Mouse (Mus musculus) liver, postnatal 0 days (tissue): ENCODE results near the gene Tmem176b. TPM values are rescaled to one million over a fixed set of nuclear protein-coding genes. Genes with fewer than 3 reads are reported as not detected.

Experiments used
- ATAC-seq: fragments of 200-750 bp; cut with Nextera tagmentation; 2 replicates; pipeline ENCODE4 v1.8.0; 2017; ENCODE audit warnings: mild to moderate bottlenecking, moderate library complexity
- DNase-seq: peaks from one replicate; pipeline ENCODE4 v3.0.0-alpha.2; 2016
- H3K27ac ChIP-seq: fragments of 300-500 bp; sonication (generic); 2 replicates; pipeline ENCODE4 v1.5.1; 2014; ENCODE audit warnings: antibody characterized with exemption, moderate library complexity, mild to moderate bottlenecking, low read depth
- H3K27me3 ChIP-seq: fragments of 300-500 bp; sonication (generic); 2 replicates; pipeline ENCODE4 v1.6.1; 2014; ENCODE audit warnings: low read length, control low read depth, mixed read lengths; ENCODE audit not compliant: insufficient read depth
- H3K36me3 ChIP-seq: fragments of 300-500 bp; sonication (generic); replicated peaks from 2 replicates; pipeline ENCODE4 v1.6.1; 2014; ENCODE audit warnings: mild to moderate bottlenecking, control low read depth, low read length, moderate library complexity, mixed read lengths; ENCODE audit not compliant: insufficient read depth
- H3K4me1 ChIP-seq: fragments of 300-500 bp; sonication (generic); 2 replicates; pipeline ENCODE4 v1.6.1; 2014; ENCODE audit warnings: antibody characterized with exemption, mild to moderate bottlenecking, control low read depth; ENCODE audit not compliant: insufficient read depth
- H3K4me2 ChIP-seq: fragments of 300-500 bp; sonication (generic); 2 replicates; pipeline ENCODE4 v1.6.1; 2014; ENCODE audit warnings: low read depth, mild to moderate bottlenecking, low read length, moderate library complexity, mixed read lengths
- H3K4me3 ChIP-seq: fragments of 300-500 bp; sonication (generic); 2 replicates; pipeline ENCODE4 v1.5.1; 2014; ENCODE audit warnings: low read depth, low read length
- H3K9ac ChIP-seq: fragments of 300-500 bp; sonication (generic); replicated peaks from 2 replicates; pipeline ENCODE4 v1.6.1; 2014; ENCODE audit warnings: mild to moderate bottlenecking, moderate library complexity
- H3K9me3 ChIP-seq: fragments of 300-500 bp; sonication (generic); 2 replicates; pipeline ENCODE4 v1.6.1; 2016; ENCODE audit warnings: mild to moderate bottlenecking, control low read depth, low read length, mixed read lengths
- CTCF ChIP-seq: sonication (generic); IDR thresholded peaks from 2 replicates; pipeline ENCODE4 v1.5.1; 2016; ENCODE audit warnings: antibody characterized with exemption, low read depth
- EP300 ChIP-seq: IDR thresholded peaks from 2 replicates; pipeline ENCODE4 v1.6.1; 2016; ENCODE audit warnings: antibody characterized with exemption, low read depth, mild to moderate bottlenecking
- WGBS: fragments of 180-500 bp; shearing (Covaris S2); extraction: QIAGEN DNeasy Blood & Tissue Kit; methylation state at CpG from one replicate; pipeline ENCODE4 v1.1.7; 2014; ENCODE audit not compliant: insufficient replicate concordance; 5-methylcytosine and 5-hydroxymethylcytosine counted together
- polyA plus RNA-seq: library from polyadenylated mRNA; unstranded; fragments of >200 nt; fragmentation: Nextera tagmentation; extraction: Ambion mirVana; gene quantifications from 2 replicates; pipeline ENCODE4 v1.2.1, GENCODE M21; 2015

Gene Tmem176b
- polyA plus RNA-seq, 1 experiment from 2014 or later: 255 TPM

GRCm38 (mm10) chr6:48785601-48786000 is 55.7 kb downstream of the Tmem176b start:
- H3K9me3 ChIP-seq: no peaks in the 10 kb centered on the region
- no peaks in the 10 kb centered on the region for H3K36me3 ChIP-seq
- no peak overlapping the region; the same call in 1 of the 2 replicates for H3K27ac ChIP-seq
- DNase-seq: no peak
- no peaks in the 10 kb centered on the region for H3K27me3 ChIP-seq
- no peak for ATAC-seq
- 77% methylated on average over 2 of the region's 2 CpGs for WGBS
- no peak overlapping the region for H3K9ac ChIP-seq
- TF ChIP-seq EP300: no peak
- no peak for TF ChIP-seq CTCF
- H3K4me2 ChIP-seq: no peak overlapping the region
- no peaks in the 10 kb centered on the region for H3K4me1 ChIP-seq
- H3K4me3 ChIP-seq: no peak overlapping the region

- DNase-seq: no peak
Observed at GRCm38 (mm10) chr6:48785189-48785588, 56.1 kb downstream of the Tmem176b start.

DNA sequence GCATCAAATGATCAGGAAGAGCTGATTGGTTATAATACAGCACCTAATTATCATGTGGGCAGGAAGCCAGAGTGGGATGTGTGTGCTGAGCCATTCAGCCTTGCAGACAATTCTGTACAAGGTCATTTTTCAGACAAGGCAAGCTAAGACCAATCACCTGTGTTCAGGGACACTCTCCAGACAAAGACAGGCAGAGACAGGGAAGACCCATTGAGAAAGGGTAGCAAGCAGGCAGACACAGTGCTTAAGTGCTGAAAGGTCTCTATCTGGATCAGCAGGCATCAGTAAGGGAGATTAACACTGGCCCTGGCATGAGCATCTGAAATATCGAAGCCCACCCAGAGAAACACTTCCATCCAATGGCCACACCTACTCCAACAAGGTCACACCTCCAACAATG is 56.9 kb downstream of the Tmem176b start:
- 84% methylated on average over 1 of the region's 1 CpGs for WGBS
- no peak overlapping the region for H3K4me2 ChIP-seq
- H3K4me3 ChIP-seq: no peak overlapping the region
- ATAC-seq (no peak), DNase-seq (no peak)
- H3K4me1 ChIP-seq: no peaks in the 10 kb centered on the region
- no peaks in the 10 kb centered on the region for H3K27me3 ChIP-seq
- H3K36me3 ChIP-seq: no peaks in the 10 kb centered on the region
- no peak for TF ChIP-seq EP300
- TF ChIP-seq CTCF: no peak
- peak overlapping the region; percentile 41; the same call in 1 of the 2 replicates for H3K27ac ChIP-seq
- no peaks in the 10 kb centered on the region for H3K9me3 ChIP-seq
- H3K9ac ChIP-seq: no peak overlapping the region

More at GRCm38 (mm10) chr6:48785189-48785588, 56.1 kb downstream of the Tmem176b start:
- no peaks in the 10 kb centered on the region for H3K9me3 ChIP-seq
- no peak overlapping the region for H3K4me2 ChIP-seq
- no peaks in the 10 kb centered on the region for H3K4me1 ChIP-seq
- H3K27ac ChIP-seq: no peak overlapping the region; the same call in 1 of the 2 replicates
- TF ChIP-seq CTCF (no peak), EP300 (peak; percentile 60; the same call in 1 of the 2 replicates)
- H3K27me3 ChIP-seq: no peaks in the 10 kb centered on the region
- no peaks in the 10 kb centered on the region for H3K36me3 ChIP-seq
- no peak overlapping the region for H3K4me3 ChIP-seq
- no peak overlapping the region for H3K9ac ChIP-seq
- WGBS: 55% methylated on average over 1 of the region's 1 CpGs
- ATAC-seq: peak; percentile 36; the same call in 1 of the 2 replicates

Other genes with a start within 250 kb of the Tmem176b start
- gene Repin1, start 247.6 kb downstream of the Tmem176b start, polyA plus RNA-seq: 14.4 and 14.8 TPM in 2 replicates
- gene Gm44965, start 247.6 kb downstream of the Tmem176b start, polyA plus RNA-seq: not detected in 2 replicates
- 0.93 and 1.8 TPM in 2 replicates for gene Zfp775, start 239.4 kb downstream of the Tmem176b start, polyA plus RNA-seq
- gene AI854703, start 214.7 kb downstream of the Tmem176b start, polyA plus RNA-seq: 0.16 and 0.20 TPM in 2 replicates
- 1.1 TPM in 2 replicates for gene Gimap8, start 194.3 kb downstream of the Tmem176b start, polyA plus RNA-seq
- 10.2 and 10.9 TPM in 2 replicates for gene Gimap9, start 165.4 kb downstream of the Tmem176b start, polyA plus RNA-seq
- gene Gimap4, start 156.9 kb downstream of the Tmem176b start, polyA plus RNA-seq: 13.5 and 14.5 TPM in 2 replicates
- gene Gimap6, start 133.3 kb downstream of the Tmem176b start, polyA plus RNA-seq: 12.2 and 12.5 TPM in 2 replicates
- 1.1 TPM in 1 of 2 replicates, not detected in the other for gene Gm28053, start 122.9 kb downstream of the Tmem176b start, polyA plus RNA-seq
- 0.59 and 0.65 TPM in 2 replicates for gene Gimap7, start 122.9 kb downstream of the Tmem176b start, polyA plus RNA-seq
- 9.2 and 10.0 TPM in 2 replicates for gene Gimap1, start 102.4 kb downstream of the Tmem176b start, polyA plus RNA-seq
- 4.7 and 5.9 TPM in 2 replicates for gene Gimap5, start 95.3 kb downstream of the Tmem176b start, polyA plus RNA-seq
- 0.75 and 0.82 TPM in 2 replicates for gene Gimap3, start 70.6 kb downstream of the Tmem176b start, polyA plus RNA-seq
- 174 and 198 TPM in 2 replicates for gene Tmem176a, start 577 bp downstream of the Tmem176b start, polyA plus RNA-seq
- gene Aoc1, start 31.4 kb upstream of the Tmem176b start, polyA plus RNA-seq: 0.11 TPM in 2 replicates
- not detected in 2 replicates for gene 1600015I10Rik, start 88.4 kb upstream of the Tmem176b start, polyA plus RNA-seq
- not detected in 2 replicates for gene Doxl2, start 133.5 kb upstream of the Tmem176b start, polyA plus RNA-seq
- not detected in 2 replicates for gene Svs1, start 145.4 kb upstream of the Tmem176b start, polyA plus RNA-seq
- gene Gpnmb, start 195.1 kb upstream of the Tmem176b start, polyA plus RNA-seq: 0.52 and 0.53 TPM in 2 replicates
- 54.5 and 55.5 TPM in 2 replicates for gene Malsu1, start 232.3 kb upstream of the Tmem176b start, polyA plus RNA-seq